Mouse (Mus musculus) testis, adult 2 months (tissue): ENCODE measurements around the gene Ube2l6. TPM values are rescaled to one million over a fixed set of nuclear protein-coding genes. Genes with fewer than 3 reads are reported as not detected.

Experiments
- H3K27ac ChIP-seq: fragments of 200-500 bp; 2 replicates; pipeline ENCODE4 v1.5.1; 2012; ENCODE audit warnings: low read depth, low read length; ENCODE audit not compliant: control insufficient read depth, insufficient read depth
- H3K27me3 ChIP-seq: fragments of 200-500 bp; 2 replicates; pipeline ENCODE4 v1.6.1; 2012; ENCODE audit warnings: mild to moderate bottlenecking, low read length, moderate library complexity; ENCODE audit not compliant: control insufficient read depth, insufficient read depth
- H3K36me3 ChIP-seq: fragments of 200-500 bp; 2 replicates; pipeline ENCODE4 v1.6.1; 2012; ENCODE audit warnings: mild to moderate bottlenecking, low read length; ENCODE audit not compliant: control insufficient read depth, insufficient read depth
- H3K4me1 ChIP-seq: fragments of 200-500 bp; 2 replicates; pipeline ENCODE4 v1.6.1; 2012; ENCODE audit warnings: low read length; ENCODE audit not compliant: control insufficient read depth, insufficient read depth
- H3K4me3 ChIP-seq: fragments of 200-500 bp; 2 replicates; pipeline ENCODE4 v1.5.1; 2012; ENCODE audit warnings: low read depth, mild to moderate bottlenecking, low read length, moderate library complexity, mixed read lengths; ENCODE audit not compliant: control insufficient read depth
- CTCF ChIP-seq: fragments of 200-500 bp; IDR thresholded peaks from 2 replicates; pipeline ENCODE4 v1.5.1; 2012; ENCODE audit warnings: low read depth, mild to moderate bottlenecking, inconsistent platforms, low read length, moderate library complexity; ENCODE audit not compliant: control insufficient read depth, insufficient read depth, insufficient replicate concordance
- POLR2A ChIP-seq: fragments of 200-500 bp; IDR thresholded peaks from 2 replicates; pipeline ENCODE4 v1.6.1; 2012; ENCODE audit warnings: low read depth, mild to moderate bottlenecking, inconsistent platforms, low read length, moderate library complexity; ENCODE audit not compliant: control insufficient read depth
- polyA plus RNA-seq: library from polyadenylated mRNA; depleted of rRNA; stranded (reverse); fragments of >200 nt; gene quantifications from 2 replicates; pipeline ENCODE4 v1.2.3, GENCODE M21; 2012

Ube2l6 gene
- polyA plus RNA-seq, 1 experiment = 2.2 TPM

GRCm38 (mm10) chr2:84823237-84823636 is 24.6 kb downstream of the Ube2l6 start:
- H3K4me3 ChIP-seq = no peak overlapping the region
- H3K27me3 ChIP-seq = no peaks in the 10 kb centered on the region
- H3K4me1 ChIP-seq = peaks cover 12% of the 10 kb centered on the region
- H3K36me3 ChIP-seq = no peaks in the 10 kb centered on the region
- TF ChIP-seq POLR2A (no peak), CTCF (no peak)
- H3K27ac ChIP-seq = no peak overlapping the region

DNA sequence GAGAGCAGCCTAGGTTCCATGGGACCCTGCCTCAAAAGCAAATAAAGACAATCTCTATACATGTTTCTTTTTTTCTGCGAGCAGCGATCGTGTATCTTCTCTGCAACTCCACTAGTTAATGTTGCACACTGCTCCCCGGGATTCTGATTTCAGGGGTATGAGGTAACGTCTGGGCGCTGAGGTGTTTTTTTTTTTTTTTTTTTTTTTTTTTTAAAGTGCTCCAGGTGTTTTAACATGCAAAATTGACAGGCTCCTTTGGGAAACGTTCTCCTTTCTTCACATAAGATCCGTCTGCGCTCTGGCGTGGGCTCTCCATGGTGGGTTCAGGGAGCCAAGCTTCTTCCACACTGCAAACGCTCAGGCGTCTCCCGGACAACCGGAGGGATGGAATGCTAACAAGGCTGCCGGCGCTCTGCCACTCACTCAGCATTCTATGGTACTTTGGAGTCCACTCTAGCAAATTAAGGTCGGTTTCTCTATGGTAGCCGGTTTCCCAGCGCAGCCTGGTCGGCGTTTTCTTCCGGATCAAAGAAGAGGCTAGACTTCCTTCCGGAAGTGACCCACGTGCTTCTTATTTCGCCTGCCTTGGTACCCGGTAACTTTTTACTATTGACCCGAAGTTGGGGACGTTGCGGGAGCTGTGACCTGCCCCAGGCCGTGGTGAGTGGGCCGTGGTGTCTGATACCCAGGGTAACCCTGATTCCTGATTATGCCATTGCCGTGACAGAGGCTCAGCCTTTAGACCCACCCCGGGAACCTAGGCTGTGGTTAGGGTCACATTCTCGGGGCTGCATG is 28.1 kb downstream of the Ube2l6 start, which contains the start of gene Timm10:
Gene Timm10 (plus strand): TSS at position 510 of the 795 bp plus-strand sequence.
- Histone ChIP-seq H3K36me3 (no peaks in the 10 kb centered on the region), H3K4me3 (peak within 1 kb of the TSS; percentile 100), H3K4me1 (peaks cover 12% of the 10 kb centered on the region), H3K27ac (peak within 1 kb of the TSS; percentile 91), H3K27me3 (no peaks in the 10 kb centered on the region)
- TF ChIP-seq CTCF (no peak), POLR2A (peak; percentile 72; the same call in 1 of the 2 replicates)

DNA sequence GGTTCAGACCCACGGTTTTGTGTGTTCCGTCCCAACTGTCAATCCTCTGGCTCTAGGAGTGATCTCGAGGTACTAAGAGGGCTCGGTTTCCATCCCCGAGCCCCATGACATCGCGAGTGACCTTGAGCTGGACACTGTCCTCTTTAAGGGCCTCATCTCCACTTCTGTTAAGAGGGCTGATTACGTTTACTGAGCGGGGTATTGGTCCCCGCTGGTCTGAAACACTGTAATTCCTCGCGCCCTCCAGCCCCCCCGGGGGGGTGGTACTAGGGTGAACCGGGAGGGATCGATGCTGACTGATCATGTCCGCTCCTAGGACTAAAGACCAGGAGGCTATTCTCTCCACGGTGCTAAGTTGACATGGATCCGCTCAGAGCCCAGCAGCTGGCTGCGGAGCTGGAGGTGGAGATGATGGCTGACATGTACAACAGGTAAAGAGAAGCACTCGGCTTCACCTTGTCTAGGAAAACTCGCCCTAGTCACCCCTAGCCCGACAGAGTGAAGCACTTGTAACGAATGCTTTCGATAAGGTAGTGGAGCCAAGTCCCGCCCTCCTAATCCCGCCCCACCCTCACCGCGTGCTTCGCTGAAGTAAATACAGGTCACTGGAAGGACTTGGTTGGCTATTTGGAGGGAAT is 28.8 kb downstream of the Ube2l6 start:
- Histone ChIP-seq H3K4me1 (peaks cover 13% of the 10 kb centered on the region), H3K36me3 (no peaks in the 10 kb centered on the region), H3K27me3 (no peaks in the 10 kb centered on the region), H3K27ac (peak overlapping the region; percentile 91), H3K4me3 (peak overlapping the region; percentile 100)
- no peak for TF ChIP-seq POLR2A
- TF ChIP-seq CTCF = no peak

DNA sequence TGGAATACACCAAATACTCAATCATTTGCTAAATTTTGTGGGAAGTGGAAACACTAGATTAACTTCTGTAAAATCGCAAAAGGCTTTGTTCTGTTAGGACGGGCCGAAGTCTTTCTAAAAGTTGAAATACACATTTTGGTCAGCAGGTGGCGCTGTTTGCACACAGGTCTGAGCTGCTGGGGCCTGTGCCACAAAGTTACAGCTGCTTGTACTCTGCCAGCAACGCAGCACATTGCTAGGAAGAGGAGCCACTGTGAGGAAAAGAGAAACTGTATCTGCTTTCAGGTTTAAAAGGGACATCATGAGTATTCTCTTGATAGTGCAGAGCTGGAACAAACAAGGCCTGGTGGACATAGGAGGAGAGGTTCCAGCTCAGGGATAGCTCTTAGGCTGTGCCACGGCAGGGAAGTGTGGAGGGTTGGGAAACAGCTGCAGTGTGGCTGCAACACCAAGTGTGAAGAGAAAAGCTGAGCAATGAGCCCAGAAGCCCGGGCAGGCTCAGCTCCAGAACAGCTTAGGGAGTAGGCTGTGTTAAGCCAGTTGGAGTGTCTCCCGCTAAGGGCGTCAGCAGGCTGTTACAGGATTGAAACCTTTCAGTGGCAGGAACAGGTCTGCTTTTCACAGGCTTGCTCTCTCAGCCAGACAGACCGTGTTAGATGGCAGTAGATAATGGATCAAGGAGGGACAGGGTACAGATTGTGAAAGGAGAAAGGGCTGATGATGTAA is 33.2 kb downstream of the Ube2l6 start:
- peak; percentile 89; the same call in 1 of the 2 replicates for TF ChIP-seq CTCF
- no peak for TF ChIP-seq POLR2A

GRCm38 (mm10) chr2:84837107-84837506 is 38.5 kb downstream of the Ube2l6 start:
- H3K27ac ChIP-seq = no peak overlapping the region
- H3K36me3 ChIP-seq = no peaks in the 10 kb centered on the region
- peaks cover 16% of the 10 kb centered on the region for H3K4me1 ChIP-seq
- no peak overlapping the region for H3K4me3 ChIP-seq
- no peaks in the 10 kb centered on the region for H3K27me3 ChIP-seq
- TF ChIP-seq CTCF (no peak), POLR2A (no peak)

More for the DNA sequence above, 33.2 kb downstream of the Ube2l6 start:
- Histone ChIP-seq H3K27ac (0 out of 2 replicates have a peak overlapping the region, but pooled peaks have one; percentile 40), H3K4me3 (no peak overlapping the region), H3K27me3 (no peaks in the 10 kb centered on the region), H3K36me3 (no peaks in the 10 kb centered on the region), H3K4me1 (peaks cover 8% of the 10 kb centered on the region)

GRCm38 (mm10) chr2:84837817-84838592 is 39.4 kb downstream of the Ube2l6 start:
- Histone ChIP-seq H3K4me1 (peaks cover 16% of the 10 kb centered on the region), H3K27me3 (no peaks in the 10 kb centered on the region), H3K27ac (no peak overlapping the region), H3K4me3 (no peak overlapping the region), H3K36me3 (no peaks in the 10 kb centered on the region)
- no peak for TF ChIP-seq CTCF
- no peak for TF ChIP-seq POLR2A
